Mouse (Mus musculus) erythroblast, embryonic 14.5 days (primary cell): ENCODE results near the gene Nbr1.

ENCODE experiments used
- GATA1 ChIP-seq: IDR thresholded peaks from 2 replicates; pipeline ENCODE4 v1.6.1; 2012; ENCODE audit warnings: low read length, inconsistent platforms, mixed read lengths
- TAL1 ChIP-seq: IDR thresholded peaks from 3 replicates; pipeline ENCODE4 v1.6.1; 2012; ENCODE audit warnings: low read length, inconsistent platforms, mixed read lengths

DNA sequence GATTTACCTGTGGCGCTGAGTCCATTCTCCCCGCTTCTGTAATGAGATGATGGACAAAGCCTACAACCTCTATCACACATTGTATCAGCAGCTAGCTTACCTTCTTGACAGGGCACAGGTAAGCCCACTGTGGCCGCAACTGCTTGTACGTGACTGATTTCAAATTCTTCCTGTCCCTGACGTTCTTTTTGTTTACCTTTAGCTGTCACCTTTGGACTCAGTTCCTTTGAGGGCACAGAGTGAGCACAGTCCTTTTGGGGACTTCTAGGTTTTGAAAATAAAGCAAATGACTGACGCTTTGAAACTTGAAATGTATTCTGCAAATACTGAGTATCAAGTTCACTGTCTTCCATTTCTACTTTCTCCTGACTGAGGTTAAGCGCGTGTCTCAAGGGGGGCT is 27.5 kb upstream of the Nbr1 start:
- TF ChIP-seq GATA1 (no peak), TAL1 (no peak)
